In the genomic region with DNA sequence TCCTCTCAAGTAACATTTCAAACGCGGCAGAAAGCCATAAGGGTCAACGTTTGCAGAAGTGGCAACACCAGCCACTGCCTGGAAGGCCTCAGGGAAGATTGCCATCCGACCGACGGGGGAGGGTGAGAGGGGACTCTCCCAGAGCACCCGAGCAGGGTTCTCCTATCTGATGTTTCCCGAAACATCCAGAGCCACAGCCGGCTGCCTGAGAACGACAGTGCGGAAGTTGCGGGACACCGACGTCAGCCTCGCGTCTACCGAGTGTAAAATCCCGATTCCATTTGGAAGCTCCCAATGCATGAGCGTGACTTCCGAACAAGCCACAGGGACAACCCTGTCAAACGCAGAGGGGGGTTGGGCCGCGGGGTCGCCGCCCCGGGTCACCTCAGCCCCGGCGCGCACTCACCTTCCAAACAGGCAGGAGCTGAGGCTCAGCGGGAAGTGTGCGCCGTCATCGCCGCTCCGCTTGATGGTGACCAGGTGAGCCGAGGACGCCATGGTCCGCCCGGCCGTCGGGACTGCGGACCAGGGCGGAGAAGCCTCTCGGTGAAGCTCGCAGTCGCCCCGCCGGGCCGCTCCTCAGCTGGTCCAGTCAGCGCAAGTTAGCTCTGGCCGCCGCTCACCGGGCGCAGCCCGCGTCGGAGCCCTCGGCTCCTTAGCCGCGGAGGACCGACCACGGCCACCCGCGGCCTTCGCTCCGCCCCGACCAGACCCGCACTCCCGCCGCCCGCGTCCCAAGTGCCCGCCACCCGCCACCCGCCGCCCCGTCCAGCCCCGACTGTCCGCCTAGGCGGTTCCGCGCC, we compare ENCODE assay signal across 8 mouse cellular contexts. TPM values are rescaled to one million over a fixed set of nuclear protein-coding genes. Genes with fewer than 3 reads are reported as not detected.
A peak's percentile ranks its signal among the peaks of the same experiment; 100 is the strongest.
DNase-seq lines count a peak whose midpoint lies in the region; ATAC-seq lines count a peak whose summit lies in the region.

Mki67 (minus strand) TSS at position 720 of the 803 bp plus-strand sequence.

- H3K4me1 ChIP-seq in neural tube, embryonic 11.5 days (ENCODE audit: control insufficient read depth, insufficient read depth, low read length) = peaks cover 7% of the 10 kb centered on the region
- peaks cover 23% of the 10 kb centered on the region for H3K4me1 ChIP-seq in kidney, embryonic 15.5 days
- H3K4me1 ChIP-seq in stomach, embryonic 14.5 days (ENCODE audit: control insufficient read depth, insufficient read depth, low read length) = peaks cover 13% of the 10 kb centered on the region

- H3K36me3 ChIP-seq in neural tube, embryonic 11.5 days (ENCODE audit: control insufficient read depth, insufficient read depth, low read length) = no peaks in the 10 kb centered on the region
- peaks cover 3% of the 10 kb centered on the region; the same call in 1 of the 2 replicates for H3K36me3 ChIP-seq in kidney, embryonic 15.5 days
- no peaks in the 10 kb centered on the region for H3K36me3 ChIP-seq in stomach, embryonic 14.5 days (ENCODE audit: control insufficient read depth, insufficient read depth, low read length)

- peak within 1 kb of the TSS; percentile 83 for H3K9ac ChIP-seq in neural tube, embryonic 11.5 days (ENCODE audit: low read length)
- peak within 1 kb of the TSS; percentile 72 for H3K9ac ChIP-seq in kidney, embryonic 15.5 days
- peak within 1 kb of the TSS; percentile 93 for H3K9ac ChIP-seq in stomach, embryonic 14.5 days (replicated peaks; ENCODE audit: low read depth, low read length)

- DNase-seq in neural tube, embryonic 11.5 days (ENCODE audit: low spot score) = peak; percentile 37
- no peak for DNase-seq in neural tube, embryonic 10.5 days (ENCODE audit: extremely low spot score, low spot score)
- peak; percentile 6 to 17 for DNase-seq in adrenal gland, postnatal 4 days (ENCODE audit: low spot score in 2 of 2)
- peak; percentile 13 for DNase-seq in gastrocnemius, postnatal 25 days
- DNase-seq in layer of hippocampus, postnatal 25 days (ENCODE audit: extremely low spot score in 1 of 2, low spot score in 1 of 2) = no peak

- no peaks in the 10 kb centered on the region for H3K27me3 ChIP-seq in neural tube, embryonic 11.5 days (ENCODE audit: control insufficient read depth, insufficient read depth, low read length)
- H3K27me3 ChIP-seq in kidney, embryonic 15.5 days = no peaks in the 10 kb centered on the region
- H3K27me3 ChIP-seq in stomach, embryonic 14.5 days (ENCODE audit: control insufficient read depth, insufficient read depth, low read length) = no peaks in the 10 kb centered on the region

- H3K27ac ChIP-seq in neural tube, embryonic 11.5 days (ENCODE audit: low read depth, low read length) = peak within 1 kb of the TSS; percentile 60; the same call in 1 of the 2 replicates
- H3K27ac ChIP-seq in kidney, embryonic 15.5 days = peak within 1 kb of the TSS; percentile 86
- peak within 1 kb of the TSS; percentile 72 for H3K27ac ChIP-seq in stomach, embryonic 14.5 days (ENCODE audit: low read length)

- ATAC-seq in neural tube, embryonic 11.5 days (ENCODE audit: insufficient read depth, low FRiP score, low TSS enrichment) = peak; percentile 56
- ATAC-seq in kidney, embryonic 15.5 days (replicated peaks; ENCODE audit: low FRiP score) = peak; percentile 65
- peak; percentile 40 for ATAC-seq in megakaryocyte, adult 5-6 weeks (ENCODE audit: poor library complexity, severe bottlenecking)
- ATAC-seq in stomach, embryonic 14.5 days (ENCODE audit: insufficient number of reproducible peaks, insufficient read depth, low FRiP score, low read depth) = peak; percentile 50; the same call in 1 of the 2 replicates

- peak within 1 kb of the TSS; percentile 73 for H3K4me2 ChIP-seq in neural tube, embryonic 11.5 days (ENCODE audit: low read depth)
- H3K4me2 ChIP-seq in kidney, embryonic 15.5 days = peak within 1 kb of the TSS; percentile 67
- H3K4me2 ChIP-seq in stomach, embryonic 14.5 days (replicated peaks; ENCODE audit: low read depth, low read length) = peak within 1 kb of the TSS; percentile 55

- peak within 1 kb of the TSS; percentile 89 for H3K4me3 ChIP-seq in neural tube, embryonic 11.5 days (ENCODE audit: low read depth, low read length)
- peak within 1 kb of the TSS; percentile 83 for H3K4me3 ChIP-seq in kidney, embryonic 15.5 days (replicated peaks)
- H3K4me3 ChIP-seq in stomach, embryonic 14.5 days (ENCODE audit: low read depth, low read length) = peak within 1 kb of the TSS; percentile 90

- no peaks in the 10 kb centered on the region for H3K9me3 ChIP-seq in neural tube, embryonic 11.5 days (ENCODE audit: control insufficient read depth, low read length)
- no peaks in the 10 kb centered on the region for H3K9me3 ChIP-seq in kidney, embryonic 15.5 days (replicated peaks)
- no peaks in the 10 kb centered on the region for H3K9me3 ChIP-seq in stomach, embryonic 14.5 days (ENCODE audit: control insufficient read depth, low read depth, low read length)

- under 1% methylated on average over 72 of the region's 82 CpGs for WGBS in neural tube, embryonic 11.5 days
- WGBS in kidney, embryonic 15.5 days = under 1% methylated on average over 81 of the region's 82 CpGs
- WGBS in stomach, embryonic 14.5 days = under 1% methylated on average over 82 of the region's 82 CpGs

RNA-seq across cellular contexts. Expression of gene Mki67, which starts in this region (rescaled TPM):
- polyA plus RNA-seq in neural tube, embryonic 11.5 days (2014; fragmentation: Nextera tagmentation; extraction: Ambion mirVana) = 50.8 and 52.1 TPM in 2 replicates
- 10 to 100 TPM; 68.1 to 95.6 TPM for total RNA-seq in adrenal gland, postnatal 4 days (2021)
- 1 to 10 TPM; 1.6 to 2.5 TPM for total RNA-seq in gastrocnemius, postnatal 25 days (2021)
- 38.7 and 41.8 TPM in 2 replicates for polyA plus RNA-seq in kidney, embryonic 15.5 days (2015; fragmentation: Nextera tagmentation; extraction: Ambion mirVana)
- 558 and 564 TPM in 2 replicates for total RNA-seq in megakaryocyte, adult 5-6 weeks (2015)
- total RNA-seq in megakaryocyte, adult 5-6 weeks (2017) = 458 and 547 TPM in 2 replicates
- polyA plus RNA-seq in stomach, embryonic 14.5 days (2014; fragmentation: Nextera tagmentation; extraction: Ambion mirVana) = 65.8 and 66.4 TPM in 2 replicates
- 1 to 10 TPM; 1.3 to 1.8 TPM for total RNA-seq in layer of hippocampus, postnatal 25 days (2021)

Comparison
In these comparisons a context has a peak if more than half of its experiments do, and no peak if none do; other contexts are left out.
1. RNA of gene Mki67 (total RNA-seq): 458 to 564 TPM in megakaryocyte, adult 5-6 weeks and 68.1 to 95.6 TPM in adrenal gland, postnatal 4 days; 1.6 to 2.5 TPM in gastrocnemius, postnatal 25 days and 1.3 to 1.8 TPM in layer of hippocampus, postnatal 25 days; every median in the first group is over 10 times any median in the second.
2. RNA of gene Mki67 (total RNA-seq): 458 to 564 TPM in megakaryocyte, adult 5-6 weeks; 68.1 to 95.6 TPM in adrenal gland, postnatal 4 days; every median in the first group is over 4 times any median in the second.
3. DNase-seq: peak in neural tube, embryonic 11.5 days (single experiment), adrenal gland, postnatal 4 days (2 of 2) and gastrocnemius, postnatal 25 days (single experiment); none in neural tube, embryonic 10.5 days (single experiment) and layer of hippocampus, postnatal 25 days (0 of 2).
4. Peak in every context shown above with its lines, with median percentiles within 50 percentile points of each other: ATAC-seq, H3K27ac ChIP-seq, H3K4me2 ChIP-seq, H3K4me3 ChIP-seq and H3K9ac ChIP-seq.